Mouse (Mus musculus) ES-Bruce4 (cell line): ENCODE measurements at regions not wholly inside any gene's neighbourhood (a gene's known extent, or its start where the extent isn't known, plus 50 kb on each side); places are given as distances from the start of the nearest gene placed in this dataset.

Source experiments
- H3K27ac ChIP-seq: 2 replicates; pipeline ENCODE4 v1.5.1; 2012; ENCODE audit warnings: low read length, inconsistent platforms; ENCODE audit not compliant: insufficient read depth
- H3K27me3 ChIP-seq: 2 replicates; pipeline ENCODE4 v1.6.1; 2012; ENCODE audit warnings: mild to moderate bottlenecking, low read length, inconsistent platforms; ENCODE audit not compliant: control insufficient read depth, poor library complexity, insufficient read depth, severe bottlenecking
- H3K36me3 ChIP-seq: 2 replicates; pipeline ENCODE4 v1.6.1; 2012; ENCODE audit warnings: inconsistent platforms, mild to moderate bottlenecking, low read length, moderate library complexity; ENCODE audit not compliant: control insufficient read depth, poor library complexity, insufficient read depth, severe bottlenecking
- H3K4me1 ChIP-seq: one replicate; pipeline ENCODE4 v1.8.1; 2011; ENCODE audit warnings: low read length; ENCODE audit not compliant: control insufficient read depth, insufficient read depth
- H3K4me3 ChIP-seq: 2 replicates; pipeline ENCODE4 v1.5.1; 2011; ENCODE audit warnings: low read depth, mild to moderate bottlenecking, low read length
- H3K9ac ChIP-seq: 2 replicates; pipeline ENCODE4 v1.6.1; 2012; ENCODE audit warnings: low read depth, mild to moderate bottlenecking, inconsistent platforms; ENCODE audit not compliant: poor library complexity, severe bottlenecking
- H3K9me3 ChIP-seq: replicated peaks from 2 replicates; pipeline ENCODE4 v1.6.1; 2012; ENCODE audit warnings: mild to moderate bottlenecking, low read length, inconsistent platforms; ENCODE audit not compliant: control insufficient read depth, poor library complexity, insufficient read depth, severe bottlenecking
- CTCF ChIP-seq: IDR thresholded peaks from one replicate; pipeline ENCODE4 v1.8.1; 2011; ENCODE audit warnings: low read depth, low read length
- EP300 ChIP-seq: IDR thresholded peaks from 2 replicates; pipeline ENCODE4 v1.6.1; 2011; ENCODE audit warnings: low read depth, low read length; ENCODE audit not compliant: insufficient read depth
- POLR2A ChIP-seq: IDR thresholded peaks from one replicate; pipeline ENCODE4 v1.8.1; 2011; ENCODE audit warnings: low read length; ENCODE audit not compliant: insufficient read depth

- H3K9ac ChIP-seq, result no peak overlapping the region
- H3K27ac ChIP-seq, result no peak overlapping the region
- no peaks in the 10 kb centered on the region for H3K36me3 ChIP-seq
- TF ChIP-seq POLR2A (no peak), EP300 (no peak), CTCF (no peak)
- no peaks in the 10 kb centered on the region for H3K27me3 ChIP-seq
- H3K9me3 ChIP-seq, result no peaks in the 10 kb centered on the region
- no peak overlapping the region for H3K4me3 ChIP-seq
- no peaks in the 10 kb centered on the region for H3K4me1 ChIP-seq
Measured at GRCm38 (mm10) chr15:87199641-87200040, 344.5 kb upstream of the Fam19a5 start.

GRCm38 (mm10) chr15:87200282-87201048, 343.6 kb upstream of the Fam19a5 start:
- Histone ChIP-seq H3K27ac (no peak overlapping the region), H3K4me1 (no peaks in the 10 kb centered on the region), H3K4me3 (no peak overlapping the region), H3K36me3 (no peaks in the 10 kb centered on the region), H3K9me3 (no peaks in the 10 kb centered on the region), H3K27me3 (no peaks in the 10 kb centered on the region), H3K9ac (no peak overlapping the region)
- TF ChIP-seq POLR2A (no peak), CTCF (no peak), EP300 (no peak)

DNA sequence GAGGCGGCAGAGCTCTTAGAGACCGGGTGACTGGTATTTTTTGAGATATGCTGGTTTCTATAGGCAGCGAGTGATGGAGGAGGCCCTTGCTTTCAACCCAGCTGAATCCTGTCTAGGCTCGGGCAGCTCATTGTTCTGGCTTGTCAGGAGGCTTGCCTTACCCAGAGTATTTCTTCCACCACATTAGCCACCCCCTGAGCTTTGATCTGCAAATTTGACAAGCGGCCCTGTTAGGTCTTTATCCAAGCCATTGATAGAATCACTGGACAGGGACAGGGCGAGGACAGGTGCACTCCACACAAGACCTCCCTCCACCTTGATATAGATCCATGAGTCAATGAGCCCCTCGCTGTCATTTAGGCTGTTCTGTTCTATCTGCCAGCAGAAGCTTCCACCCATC, 343.0 kb upstream of the Fam19a5 start:
- TF ChIP-seq CTCF (no peak), POLR2A (no peak), EP300 (no peak)
- no peaks in the 10 kb centered on the region for H3K9me3 ChIP-seq
- no peak overlapping the region for H3K27ac ChIP-seq

DNA sequence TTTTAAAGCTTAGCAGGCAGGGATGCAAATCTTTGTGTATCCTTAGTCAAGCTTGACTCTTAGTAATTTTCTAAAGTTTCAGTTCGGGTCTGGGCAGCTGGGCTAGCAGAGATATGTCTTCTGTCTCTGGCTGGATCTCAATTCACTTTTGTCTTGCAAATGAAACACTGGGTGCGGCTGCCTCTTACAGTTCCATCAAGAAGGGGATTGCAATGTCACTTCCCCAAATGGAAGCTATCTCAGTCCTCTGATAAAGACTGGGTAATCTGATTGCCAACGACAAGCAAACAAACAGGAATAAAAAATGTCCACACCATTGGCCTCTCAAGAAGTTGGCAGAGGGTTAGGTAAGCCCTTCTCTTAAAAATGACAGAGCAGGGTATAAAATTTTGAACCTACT, 314.1 kb upstream of the Fam19a5 start:
- no peaks in the 10 kb centered on the region for H3K27me3 ChIP-seq
- H3K36me3 ChIP-seq, result no peaks in the 10 kb centered on the region
- TF ChIP-seq EP300 (no peak), CTCF (no peak), POLR2A (no peak)
- H3K4me1 ChIP-seq, result peaks cover 4% of the 10 kb centered on the region
- H3K27ac ChIP-seq, result no peak overlapping the region
- no peak overlapping the region for H3K9ac ChIP-seq
- 0 out of 2 replicates have a peak, but pooled peaks cover 2% of the 10 kb centered on the region for H3K9me3 ChIP-seq
- H3K4me3 ChIP-seq, result no peak overlapping the region

More for the DNA sequence above, 343.0 kb upstream of the Fam19a5 start:
- Histone ChIP-seq H3K36me3 (no peaks in the 10 kb centered on the region), H3K27me3 (no peaks in the 10 kb centered on the region), H3K4me3 (no peak overlapping the region), H3K4me1 (no peaks in the 10 kb centered on the region), H3K9ac (no peak overlapping the region)

DNA sequence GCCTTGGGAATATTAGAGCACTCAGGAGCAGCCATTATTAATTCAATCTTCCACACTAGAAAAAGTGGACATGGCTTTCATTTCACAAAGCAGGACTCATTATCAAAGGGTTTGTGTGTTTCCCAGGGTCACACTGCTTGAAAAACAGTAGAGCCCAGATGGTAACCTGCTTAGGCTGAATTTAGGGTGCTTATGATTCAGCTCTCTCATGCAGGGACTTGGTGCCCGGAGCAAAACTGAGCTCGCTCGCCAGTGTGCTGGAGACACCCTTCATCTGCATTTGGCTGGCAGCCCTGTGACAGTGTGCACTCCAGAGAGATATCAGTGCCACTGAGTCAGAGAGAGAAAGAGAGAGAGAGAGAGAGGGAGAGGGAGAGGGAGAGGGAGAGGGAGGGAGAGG, 308.0 kb upstream of the Fam19a5 start:
- H3K27me3 ChIP-seq, result no peaks in the 10 kb centered on the region
- H3K4me1 ChIP-seq, result no peaks in the 10 kb centered on the region
- H3K36me3 ChIP-seq, result no peaks in the 10 kb centered on the region
- H3K9ac ChIP-seq, result no peak overlapping the region
- no peaks in the 10 kb centered on the region for H3K9me3 ChIP-seq
- H3K4me3 ChIP-seq, result no peak overlapping the region
- TF ChIP-seq POLR2A (no peak), EP300 (no peak), CTCF (no peak)
- no peak overlapping the region for H3K27ac ChIP-seq

- Histone ChIP-seq H3K9ac (no peak overlapping the region), H3K4me1 (no peaks in the 10 kb centered on the region), H3K4me3 (no peak overlapping the region), H3K36me3 (no peaks in the 10 kb centered on the region), H3K27ac (no peak overlapping the region), H3K27me3 (no peaks in the 10 kb centered on the region), H3K9me3 (no peaks in the 10 kb centered on the region)
- TF ChIP-seq POLR2A (no peak), EP300 (no peak), CTCF (no peak)
Measured at GRCm38 (mm10) chr15:87239057-87239456, 305.0 kb upstream of the Fam19a5 start.
